Mouse (Mus musculus): ENCODE data around the gene Ogfrl1.

The Ogfrl1 gene

DNA sequence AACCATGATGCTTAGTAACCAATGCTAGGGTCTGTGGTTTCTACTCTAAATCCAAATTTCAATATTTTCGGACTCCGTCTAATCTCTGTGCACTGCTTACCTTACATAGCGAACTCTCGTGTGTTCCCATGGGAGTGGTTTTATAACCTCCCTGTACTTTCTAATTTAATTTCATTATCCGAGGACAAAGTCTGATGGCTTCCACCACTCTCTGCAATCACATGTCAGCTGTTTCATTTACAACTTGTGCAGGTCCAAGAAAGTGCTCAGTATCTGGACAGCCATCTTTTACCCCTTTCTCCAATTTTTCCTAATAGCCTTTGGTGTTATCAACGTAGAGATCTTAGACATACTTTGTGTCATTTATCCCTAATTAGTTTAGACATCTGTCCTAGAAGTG lies 44.7 kb downstream of the Ogfrl1 start:
- in situ Hi-C loops (cut with MboI, MseI), result no loop called here

DNA sequence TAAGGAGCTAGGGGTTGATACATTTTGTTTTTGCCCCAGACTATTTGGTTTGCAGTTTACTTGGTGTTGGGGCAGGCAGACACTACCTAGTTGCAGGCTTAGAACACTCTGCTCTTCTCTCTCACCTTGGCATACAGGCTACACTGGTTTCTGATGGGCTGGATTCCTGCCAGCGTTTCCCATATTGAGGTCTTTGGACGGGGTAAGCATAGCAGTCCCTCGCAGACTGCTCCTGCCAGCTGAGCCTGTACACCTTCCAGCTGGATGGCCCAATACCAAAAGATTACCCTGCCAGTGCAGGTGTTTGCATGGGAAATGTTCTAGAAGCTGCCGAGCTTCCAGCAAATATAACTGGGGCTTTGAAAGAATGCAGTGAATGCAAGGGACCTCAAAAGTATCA lies 45.8 kb downstream of the Ogfrl1 start:
- in situ Hi-C loops (cut with MboI, MseI), result no loop called here

DNA sequence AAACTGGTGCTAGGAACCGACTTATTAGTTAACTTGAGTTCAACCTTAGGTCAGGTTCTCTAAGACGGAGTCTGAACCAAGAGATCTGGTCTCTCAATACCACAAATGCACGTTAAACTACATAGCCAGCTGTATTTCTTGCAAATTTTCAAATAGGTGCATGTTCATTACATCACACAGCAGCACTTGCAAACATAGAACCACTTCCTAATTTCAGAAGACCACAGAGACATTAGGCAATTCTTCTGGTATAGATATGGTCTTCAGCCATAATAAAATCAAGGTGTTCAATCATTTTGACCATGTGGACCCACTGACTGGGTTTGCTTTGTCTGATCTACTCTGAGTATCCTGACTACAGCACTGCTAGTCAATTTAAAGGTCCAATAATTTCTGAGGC lies 51.9 kb downstream of the Ogfrl1 start:
- in situ Hi-C loops (cut with MboI, MseI), result no loop called here

DNA sequence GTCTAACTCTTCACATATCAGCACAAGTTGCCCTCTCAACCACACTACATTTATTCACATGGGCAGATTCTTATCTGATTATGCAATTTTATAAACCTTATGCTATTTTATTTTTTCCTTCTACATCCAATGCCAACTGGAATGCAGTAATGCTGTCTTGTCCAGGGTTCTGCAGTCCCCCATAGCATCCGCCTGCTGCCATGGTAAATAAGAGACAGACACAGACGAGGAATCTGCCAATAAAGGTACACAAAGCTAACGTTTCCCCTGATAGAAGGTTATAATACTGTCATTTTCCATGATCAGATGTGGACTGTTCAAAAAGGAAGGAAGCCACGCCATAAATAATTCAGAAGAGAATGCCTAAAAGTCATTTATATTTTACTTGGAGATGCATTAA lies 54.7 kb downstream of the Ogfrl1 start:
- in situ Hi-C loops (cut with MboI, MseI), result no loop called here

DNA sequence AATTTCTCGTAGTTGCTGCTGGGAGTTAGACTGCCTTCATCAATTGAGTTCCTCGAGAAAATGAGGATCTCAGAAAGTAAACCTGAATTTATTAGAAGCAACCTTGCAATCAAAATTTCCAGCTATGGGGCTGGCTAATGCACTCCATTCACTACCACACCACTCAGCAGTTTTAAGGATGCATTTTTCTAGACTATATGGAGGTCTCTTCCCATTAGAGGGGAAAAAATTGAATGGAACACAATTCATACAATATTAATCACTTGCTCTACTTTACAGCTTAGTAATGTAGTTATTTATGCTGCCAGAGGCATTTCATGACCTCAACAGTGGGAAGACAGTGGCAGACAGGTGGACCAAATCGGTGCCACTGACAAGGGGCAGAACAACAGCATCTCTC lies 55.3 kb downstream of the Ogfrl1 start:
- in situ Hi-C loops (cut with MboI, MseI), result no loop called here

DNA sequence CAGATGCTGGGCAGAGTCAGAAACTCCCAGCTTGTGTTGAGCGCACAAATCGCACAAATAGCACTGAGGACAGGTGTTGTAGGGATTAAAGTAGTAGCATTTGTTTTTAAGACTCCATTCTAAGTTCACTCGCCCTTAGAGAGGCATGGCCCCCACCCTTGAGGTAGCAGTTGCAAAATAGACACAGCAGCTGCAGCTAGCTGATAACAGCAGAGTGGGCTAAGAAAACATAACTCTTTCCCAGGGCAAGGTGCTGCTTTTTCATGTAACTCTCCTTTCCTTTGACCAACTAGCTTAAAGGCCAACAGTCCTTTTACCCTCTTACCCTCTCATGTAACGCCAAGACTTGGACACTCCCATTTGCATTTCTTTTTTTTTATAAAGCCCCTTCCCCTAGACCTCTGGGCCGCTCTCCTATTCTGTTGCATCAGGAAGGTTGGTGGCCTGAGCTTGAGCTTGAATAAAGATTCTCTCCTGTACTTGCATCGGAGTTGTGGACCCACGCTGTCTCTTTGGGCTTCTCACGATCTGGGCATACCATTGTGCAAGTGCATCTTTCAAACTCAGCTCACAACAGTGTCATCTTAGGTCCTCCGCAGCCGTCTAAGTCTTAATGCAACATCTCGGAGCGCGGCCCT lies 61.7 kb downstream of the Ogfrl1 start:
- in situ Hi-C loops (cut with MboI, MseI), result loop anchor here (10.0 kb wide), 1 partner anchor 169 kb away; no protein-coding TSS in a partner anchor

DNA sequence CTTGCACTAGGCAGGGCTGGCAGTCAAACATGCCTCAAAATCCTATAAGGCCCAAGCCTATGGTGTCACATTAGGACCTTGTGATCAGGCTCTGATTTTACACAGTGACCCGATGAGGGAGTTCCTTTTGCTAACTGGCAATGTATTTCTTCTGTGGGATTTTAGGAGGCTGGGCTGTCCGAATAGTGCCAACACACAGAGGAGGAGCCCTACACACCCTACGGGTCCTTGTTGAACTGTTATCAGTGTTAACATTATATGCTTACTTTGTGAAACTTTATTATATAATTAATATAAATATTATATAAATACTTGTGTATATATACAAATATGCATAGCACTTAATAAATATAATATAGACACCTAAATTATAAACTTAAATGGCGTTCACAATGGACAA lies 62.5 kb downstream of the Ogfrl1 start:
- in situ Hi-C loops (cut with MboI, MseI), result loop anchor here (10.0 kb wide), 1 partner anchor 170 kb away; no protein-coding TSS in a partner anchor

DNA sequence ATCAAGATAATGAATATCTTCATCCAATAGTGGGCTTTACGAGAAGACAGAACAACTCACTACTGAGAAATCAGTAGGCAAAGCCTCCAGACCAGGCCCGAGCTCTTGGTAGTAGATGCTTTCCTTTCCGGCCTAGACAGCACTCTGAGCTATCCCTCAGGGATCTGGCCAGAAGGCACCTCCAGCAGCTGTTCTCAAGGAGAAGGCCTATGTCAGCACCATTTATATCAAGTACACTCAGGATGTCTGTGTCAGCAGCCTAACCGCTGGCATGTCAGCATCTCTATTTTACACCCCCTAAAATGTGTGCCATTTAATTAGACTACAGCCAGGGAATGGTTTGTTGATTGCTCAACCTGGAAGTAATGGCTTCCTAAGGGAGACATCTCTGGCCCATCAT lies 65.4 kb downstream of the Ogfrl1 start:
- in situ Hi-C loops (cut with MboI, MseI), result loop anchor here (10.0 kb wide), 1 partner anchor 173 kb away; no protein-coding TSS in a partner anchor

DNA sequence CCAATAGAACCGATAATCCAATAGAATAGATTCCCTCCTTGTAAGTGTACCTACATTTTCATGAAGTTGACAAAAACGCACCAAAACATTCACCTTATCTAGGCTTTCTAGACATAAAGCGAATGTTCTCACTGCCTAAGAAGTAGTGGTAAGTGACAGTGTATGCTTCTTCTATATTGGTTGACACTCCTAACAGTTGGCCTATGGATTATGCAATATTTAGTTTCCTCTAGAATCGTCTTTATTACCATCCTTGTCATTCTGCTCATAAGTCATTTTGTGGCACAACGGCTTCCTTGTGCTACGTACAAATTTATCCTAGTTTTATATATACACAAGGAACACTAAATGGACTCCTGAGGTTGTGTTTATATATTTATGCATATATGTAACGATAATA lies 72.4 kb downstream of the Ogfrl1 start:
- in situ Hi-C loops (cut with MboI, MseI), result no loop called here

DNA sequence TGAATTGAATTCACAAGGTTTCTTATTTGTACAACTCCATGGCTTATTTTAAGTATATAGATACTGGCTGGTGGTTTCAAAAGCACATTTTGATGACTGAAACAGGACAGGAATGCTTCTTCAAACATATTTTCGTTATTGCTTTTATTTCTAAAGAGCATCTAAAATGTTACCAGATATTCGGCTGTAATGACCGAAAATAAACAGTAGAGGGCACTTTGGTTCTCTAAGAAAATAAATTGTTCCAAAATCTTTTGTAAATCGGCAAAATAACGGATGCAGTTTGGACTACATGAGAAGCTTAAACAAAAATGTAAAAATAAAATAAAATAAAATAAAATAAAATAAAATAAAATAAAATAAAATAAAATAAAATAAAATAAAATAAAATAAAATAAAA lies 73.3 kb downstream of the Ogfrl1 start:
- in situ Hi-C loops (cut with MboI, MseI), result no loop called here

DNA sequence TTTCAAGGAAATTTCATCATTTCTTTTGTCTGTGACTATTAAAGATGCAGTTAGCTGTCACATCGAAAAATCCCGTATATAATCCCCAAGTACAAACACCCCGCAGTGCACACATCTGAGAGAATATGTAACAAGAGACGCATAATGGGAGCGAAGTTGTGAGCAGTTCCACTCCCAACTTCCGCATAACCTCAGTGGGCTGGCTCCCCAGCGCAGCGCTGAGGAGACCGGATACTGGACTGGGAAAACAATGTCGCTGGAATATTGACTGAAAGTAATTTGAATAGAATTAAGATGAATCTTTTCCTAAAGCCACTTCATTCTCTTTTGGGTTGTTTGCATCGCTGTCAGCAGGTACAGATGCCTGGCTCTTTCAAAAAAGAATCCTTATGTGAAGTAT lies 74.3 kb downstream of the Ogfrl1 start:
- in situ Hi-C loops (cut with MboI, MseI), result no loop called here

DNA sequence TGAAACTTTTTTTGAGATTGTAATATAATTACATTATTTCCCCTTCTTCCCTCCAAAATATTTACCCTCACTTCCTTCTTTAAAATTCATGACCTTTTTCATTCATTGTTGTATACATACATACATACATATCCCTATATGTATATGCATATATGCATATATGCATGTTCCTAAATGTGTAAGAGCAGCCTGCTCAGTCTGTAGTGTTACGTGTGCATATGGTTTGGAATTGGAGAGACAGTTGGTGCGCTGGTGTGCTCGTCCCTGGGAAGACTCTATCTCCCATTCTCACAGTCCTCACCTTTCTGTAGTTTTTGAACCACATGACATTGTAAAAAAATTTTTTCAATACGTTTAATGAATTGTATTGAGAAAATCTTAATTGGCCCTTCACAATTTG lies 75.4 kb downstream of the Ogfrl1 start:
- in situ Hi-C loops (cut with MboI, MseI), result no loop called here

DNA sequence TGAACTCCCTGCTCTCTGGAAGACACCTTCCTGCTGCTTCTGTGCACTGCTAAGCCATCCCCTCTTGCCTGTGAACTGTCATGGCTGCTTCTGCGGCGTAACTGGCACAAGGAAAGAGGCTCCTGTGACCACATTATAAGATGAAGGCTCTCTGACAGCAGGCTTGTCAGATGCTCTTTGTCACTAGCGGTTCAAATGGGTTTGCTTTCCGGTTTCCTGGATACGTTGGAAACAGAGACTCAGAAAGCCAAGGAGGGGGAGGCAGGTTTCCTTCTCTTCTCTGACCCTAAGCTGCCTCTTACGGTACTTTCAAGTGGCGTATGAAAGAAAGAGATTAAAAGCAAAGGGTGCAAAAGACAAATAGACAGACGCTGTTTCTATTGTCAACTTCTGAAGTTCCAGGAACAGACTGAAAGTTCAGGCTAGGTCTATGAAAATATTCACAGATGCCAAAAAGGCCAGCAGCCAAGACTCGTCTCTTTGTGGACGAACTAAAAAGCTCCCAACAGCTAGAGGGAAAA lies 76.2 kb downstream of the Ogfrl1 start:
- in situ Hi-C loops (cut with MboI, MseI), result no loop called here

DNA sequence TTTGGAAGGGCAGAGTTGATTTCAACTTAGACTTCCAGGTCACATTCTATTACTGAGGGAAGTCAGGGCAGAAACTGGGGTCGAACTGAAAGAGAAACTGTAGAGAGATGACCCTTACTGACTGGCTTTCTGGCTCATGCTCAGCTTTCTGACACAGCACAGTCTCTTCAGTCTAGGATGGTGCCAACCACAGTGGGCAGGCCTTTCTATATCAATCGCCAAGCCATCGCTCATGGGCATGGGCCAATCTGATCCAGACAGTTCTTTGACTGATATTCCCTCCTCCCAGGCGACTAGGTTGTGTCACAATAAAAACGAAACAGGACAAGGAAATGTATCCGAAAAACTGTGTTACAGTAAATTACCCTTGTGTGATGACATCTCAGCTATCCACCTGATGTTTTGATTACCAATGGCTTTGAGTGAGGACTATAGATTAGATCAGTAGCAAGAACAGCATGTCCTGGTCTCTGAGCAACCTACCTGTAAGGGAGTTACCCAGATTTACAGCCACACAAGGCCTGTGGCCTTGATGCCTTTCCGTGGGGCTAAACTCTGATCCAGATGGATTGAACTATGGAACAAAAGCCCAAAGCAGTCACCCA lies 76.9 kb downstream of the Ogfrl1 start:
- in situ Hi-C loops (cut with MboI, MseI), result no loop called here

Measured in T-helper 1 cell (primary cell).